Mouse (Mus musculus) bone marrow macrophage, adult 2 months (primary cell): ENCODE measurements around the gene Ctnna2.

Experiments used
- CTCF ChIP-seq: IDR thresholded peaks from 2 replicates; pipeline ENCODE4 v1.5.1; 2012; ENCODE audit warnings: low read depth, mild to moderate bottlenecking, low read length, moderate library complexity
- POLR2A ChIP-seq: IDR thresholded peaks from 2 replicates; pipeline ENCODE4 v1.6.1; 2012; ENCODE audit warnings: mild to moderate bottlenecking, low read depth, low read length, borderline replicate concordance

GRCm38 (mm10) chr6:77209183-77209582, 770.3 kb downstream of the Ctnna2 start:
- TF ChIP-seq CTCF, result no peak
- TF ChIP-seq POLR2A, result no peak
